Mouse (Mus musculus) T-helper 17 cell (primary cell): Measurements from ENCODE around the gene Srxn1.
"Not testable (repeated sequence)": the region's sequence is repeated elsewhere in the genome, so short reads cannot be mapped to it uniquely, and the experiment has no call there.

Experiments
- in situ Hi-C, 2 experiments: fragments of 300-600 bp; cut with MboI, MseI; formaldehyde crosslinking; loops; 1 replicate in 1 of 2; 2 replicates in 1 of 2; pipeline ENCODE4 v1.15.1; 2025; ENCODE audit warnings: high pct_unique_total_duplicates in 2 of 2

The Srxn1 gene

GRCm38 (mm10) chr2:152105318-152106224 is at the start of gene Srxn1:
Gene Srxn1 (plus strand): TSS chr2:152105516.
- in situ Hi-C loops: loop anchor here (5.0 to 25.0 kb wide), 4 partner anchors 259 to 1182 kb away; partner anchors contain the start of genes Kif3b (in 1 of the 2) and Sdcbp2 (in 1 of the 2)

GRCm38 (mm10) chr2:152056368-152057251 is 48.7 kb upstream of the Srxn1 start:
- in situ Hi-C loops: no loop called here

GRCm38 (mm10) chr2:152057252-152057563 is 48.1 kb upstream of the Srxn1 start:
- in situ Hi-C loops: no loop called here

GRCm38 (mm10) chr2:152062817-152063216 is 42.5 kb upstream of the Srxn1 start:
- in situ Hi-C loops: not testable (repeated sequence)

GRCm38 (mm10) chr2:152068660-152069433 is 36.5 kb upstream of the Srxn1 start:
- in situ Hi-C loops: no loop called here

GRCm38 (mm10) chr2:152069434-152069786 is 35.9 kb upstream of the Srxn1 start:
- in situ Hi-C loops: no loop called here

GRCm38 (mm10) chr2:152069941-152070340 is 35.4 kb upstream of the Srxn1 start:
- in situ Hi-C loops: no loop called here

GRCm38 (mm10) chr2:152074521-152074920 is 30.8 kb upstream of the Srxn1 start:
- in situ Hi-C loops: no loop called here

- in situ Hi-C loops: no loop called here
Measured at GRCm38 (mm10) chr2:152075294-152075889, 29.9 kb upstream of the Srxn1 start.

GRCm38 (mm10) chr2:152077337-152077736 is 28.0 kb upstream of the Srxn1 start:
- in situ Hi-C loops: no loop called here

GRCm38 (mm10) chr2:152080685-152081541 is 24.4 kb upstream of the Srxn1 start, which contains the start of gene Scrt2:
Gene Scrt2 (plus strand): TSS chr2:152081529.
- in situ Hi-C loops: loop anchor here in 1 of 2 experiments (10.0 kb wide), 1 partner anchor 114 kb away; no protein-coding TSS in a partner anchor

- in situ Hi-C loops: loop anchor here in 1 of 2 experiments (10.0 kb wide), 1 partner anchor 113 kb away; no protein-coding TSS in a partner anchor
Measured at GRCm38 (mm10) chr2:152081641-152082448, 23.5 kb upstream of the Srxn1 start.

- in situ Hi-C loops: loop anchor here in 1 of 2 experiments (10.0 kb wide), 1 partner anchor 112 kb away; no protein-coding TSS in a partner anchor
Measured at GRCm38 (mm10) chr2:152082456-152083285, 22.6 kb upstream of the Srxn1 start.

GRCm38 (mm10) chr2:152083411-152083810 is 21.9 kb upstream of the Srxn1 start:
- in situ Hi-C loops: loop anchor here in 1 of 2 experiments (10.0 kb wide), 1 partner anchor 111 kb away; no protein-coding TSS in a partner anchor

- in situ Hi-C loops: loop anchor here in 1 of 2 experiments (10.0 kb wide), 1 partner anchor 111 kb away; no protein-coding TSS in a partner anchor
Measured at GRCm38 (mm10) chr2:152084298-152084697, 21.0 kb upstream of the Srxn1 start.

- in situ Hi-C loops: loop anchor here in 1 of 2 experiments (10.0 kb wide), 1 partner anchor 109 kb away; no protein-coding TSS in a partner anchor
Measured at GRCm38 (mm10) chr2:152085414-152085813, 19.9 kb upstream of the Srxn1 start.

GRCm38 (mm10) chr2:152086451-152086850 is 18.9 kb upstream of the Srxn1 start:
- in situ Hi-C loops: loop anchor here in 1 of 2 experiments (10.0 kb wide), 1 partner anchor 108 kb away; no protein-coding TSS in a partner anchor
